Comparison of ENCODE assay signal across 9 mouse cellular contexts in the genomic region with DNA sequence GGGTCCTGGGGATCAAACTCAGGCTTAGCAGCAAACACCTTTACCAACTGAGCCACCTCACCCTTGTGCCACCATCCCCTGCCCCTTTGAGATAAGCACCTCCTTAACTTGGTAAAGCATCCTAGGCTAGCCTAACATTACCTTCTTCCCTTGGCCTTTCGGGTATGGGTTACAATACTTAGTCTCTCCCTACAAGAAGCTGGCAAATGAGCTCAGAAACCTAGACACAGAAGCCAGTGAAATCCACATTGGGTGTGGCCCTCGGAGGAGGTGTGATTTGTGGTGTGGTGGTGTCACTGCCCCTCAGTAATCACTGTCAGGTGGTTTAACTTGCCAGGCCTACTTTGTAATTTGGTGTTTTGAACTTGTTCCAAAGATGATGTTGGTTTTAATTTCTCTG.
A peak's percentile ranks its signal among the peaks of the same experiment; 100 is the strongest.
DNase-seq lines count a peak whose midpoint lies in the region; ATAC-seq and TF ChIP-seq lines count a peak whose summit lies in the region.
"Had no signal": no experiment of that assay in that cellular context is flagged by ENCODE, and none has a peak within 500 bp of the region (broad histone marks: within the 10 kb centered on the region; RNA-seq: fewer than 3 reads in every experiment).

No protein-coding gene starts in this region.

- DNase-seq in heart, adult 9 months (ENCODE audit: low spot score in 2 of 2): no peak
- DNase-seq in induced T-regulatory cell, adult 2 months (ENCODE audit: low read depth): peak; percentile 64
- DNase-seq in left cerebral cortex, adult 2 months (ENCODE audit: extremely low spot score in 1 of 2, low spot score in 2 of 2): no peak
- DNase-seq in testis, postnatal 10 days (ENCODE audit: low spot score): no peak

- no peaks in the 10 kb centered on the region for H3K27me3 ChIP-seq in heart, embryonic 12.5 days (replicated peaks)
- no peaks in the 10 kb centered on the region for H3K27me3 ChIP-seq in midbrain, embryonic 15.5 days (replicated peaks)
- no peaks in the 10 kb centered on the region for H3K27me3 ChIP-seq in midbrain, embryonic 13.5 days
- no peaks in the 10 kb centered on the region for H3K27me3 ChIP-seq in stomach, embryonic 15.5 days (replicated peaks)

- H3K27ac ChIP-seq in heart, embryonic 12.5 days (ENCODE audit: poor library complexity, severe bottlenecking): no peak overlapping the region
- no peak overlapping the region for H3K27ac ChIP-seq in midbrain, embryonic 15.5 days
- no peak overlapping the region for H3K27ac ChIP-seq in midbrain, embryonic 13.5 days
- H3K27ac ChIP-seq in stomach, embryonic 15.5 days: no peak overlapping the region
- H3K27ac ChIP-seq in left cerebral cortex, adult 2 months: no peak overlapping the region

- whole genome bisulfite sequencing in heart, embryonic 12.5 days: 73% methylated on average over 2 of the region's 2 CpGs
- 90% methylated on average over 2 of the region's 2 CpGs for WGBS in midbrain, embryonic 15.5 days
- WGBS in midbrain, embryonic 13.5 days: 88% methylated on average over 2 of the region's 2 CpGs
- WGBS in stomach, embryonic 15.5 days: 54% methylated on average over 2 of the region's 2 CpGs

- no peaks in the 10 kb centered on the region for H3K9me3 ChIP-seq in heart, embryonic 12.5 days (replicated peaks)
- H3K9me3 ChIP-seq in midbrain, embryonic 15.5 days: no peaks in the 10 kb centered on the region
- no peaks in the 10 kb centered on the region for H3K9me3 ChIP-seq in midbrain, embryonic 13.5 days
- H3K9me3 ChIP-seq in stomach, embryonic 15.5 days: no peaks in the 10 kb centered on the region
- H3K9me3 ChIP-seq: midbrain, embryonic 10.5 days had no signal

- no peak for TF ChIP-seq CTCF in left cerebral cortex, adult 2 months (IDR thresholded peaks at IDR 0.05)

- H3K4me3 ChIP-seq in heart, embryonic 12.5 days: 0 out of 2 replicates have a peak overlapping the region, but pooled peaks have one; percentile 5
- H3K4me3 ChIP-seq in midbrain, embryonic 15.5 days: no peak overlapping the region
- no peak overlapping the region for H3K4me3 ChIP-seq in midbrain, embryonic 13.5 days (replicated peaks)
- H3K4me3 ChIP-seq in stomach, embryonic 15.5 days (replicated peaks): no peak overlapping the region
- H3K4me3 ChIP-seq in left cerebral cortex, adult 2 months: no peak overlapping the region

- no peaks in the 10 kb centered on the region for H3K36me3 ChIP-seq in heart, embryonic 12.5 days
- no peaks in the 10 kb centered on the region for H3K36me3 ChIP-seq in midbrain, embryonic 15.5 days (replicated peaks)
- no peaks in the 10 kb centered on the region for H3K36me3 ChIP-seq in midbrain, embryonic 13.5 days
- H3K36me3 ChIP-seq in stomach, embryonic 15.5 days: no peaks in the 10 kb centered on the region
- H3K36me3 ChIP-seq: midbrain, embryonic 10.5 days had no signal

- no peak for ATAC-seq in heart, embryonic 12.5 days (ENCODE audit: insufficient number of reproducible peaks, low FRiP score)
- no peak for ATAC-seq in midbrain, embryonic 15.5 days (replicated peaks)
- ATAC-seq in midbrain, embryonic 13.5 days: no peak
- ATAC-seq in stomach, embryonic 15.5 days (ENCODE audit: insufficient read depth, low FRiP score, low read depth): no peak

- H3K9ac ChIP-seq in heart, embryonic 12.5 days: no peak overlapping the region
- H3K9ac ChIP-seq in midbrain, embryonic 15.5 days: no peak overlapping the region
- no peak overlapping the region for H3K9ac ChIP-seq in midbrain, embryonic 13.5 days (replicated peaks)
- H3K9ac ChIP-seq in stomach, embryonic 15.5 days: no peak overlapping the region

- H3K4me1 ChIP-seq in heart, embryonic 12.5 days (replicated peaks): peaks cover 49% of the 10 kb centered on the region
- 0 out of 2 replicates have a peak, but pooled peaks cover 8% of the 10 kb centered on the region for H3K4me1 ChIP-seq in midbrain, embryonic 15.5 days
- peaks cover 16% of the 10 kb centered on the region for H3K4me1 ChIP-seq in midbrain, embryonic 13.5 days (replicated peaks)
- peaks cover 23% of the 10 kb centered on the region for H3K4me1 ChIP-seq in stomach, embryonic 15.5 days

- intact Hi-C loops in left cerebral cortex, adult 2 months (cut with DNase I): no loop called here

- peak overlapping the region; percentile 26; the same call in 1 of the 2 replicates for H3K4me2 ChIP-seq in heart, embryonic 12.5 days
- H3K4me2 ChIP-seq in midbrain, embryonic 15.5 days: 0 out of 2 replicates have a peak overlapping the region, but pooled peaks have one; percentile 12
- no peak overlapping the region; the same call in 1 of the 2 replicates for H3K4me2 ChIP-seq in midbrain, embryonic 13.5 days (replicated peaks)
- H3K4me2 ChIP-seq in stomach, embryonic 15.5 days: peak overlapping the region; percentile 26
